ENCODE assay signal across 10 mouse cellular contexts in the genomic region with DNA sequence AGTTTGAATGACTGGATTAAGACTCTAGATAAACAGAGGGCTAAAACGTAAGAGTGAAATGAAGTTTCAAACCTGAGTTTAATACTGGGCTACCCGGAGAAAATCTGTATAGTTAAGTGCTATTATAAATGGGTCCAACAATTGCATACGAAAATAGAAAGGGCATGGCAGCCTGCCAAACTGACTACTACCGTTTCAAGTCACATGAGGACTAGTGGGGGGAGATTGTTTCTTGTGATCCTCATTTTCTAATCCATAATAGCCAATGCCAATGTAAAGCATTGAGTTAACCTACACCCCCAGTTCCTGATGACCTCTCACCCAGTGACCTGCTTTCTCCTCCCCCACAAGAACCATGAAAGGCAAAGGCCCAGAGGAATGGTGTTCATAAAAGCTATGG. TPM values are rescaled to one million over a fixed set of nuclear protein-coding genes. Genes with fewer than 3 reads are reported as not detected.
A peak's percentile ranks its signal among the peaks of the same experiment; 100 is the strongest.
DNase-seq lines count a peak whose midpoint lies in the region; ATAC-seq and TF ChIP-seq lines count a peak whose summit lies in the region.
"Had no signal": no experiment of that assay in that cellular context is flagged by ENCODE, and none has a peak within 500 bp of the region (broad histone marks: within the 10 kb centered on the region; RNA-seq: fewer than 3 reads in every experiment).

No protein-coding gene starts in this region.

- no peak for ATAC-seq in lung, embryonic 14.5 days (ENCODE audit: insufficient read depth)
- no peak for ATAC-seq in heart, embryonic 16.5 days (replicated peaks; ENCODE audit: extremely low read depth, insufficient read depth, low FRiP score)

- H3K27me3 ChIP-seq in lung, embryonic 14.5 days (ENCODE audit: insufficient read depth, low read length), result no peaks in the 10 kb centered on the region
- no peaks in the 10 kb centered on the region for H3K27me3 ChIP-seq in heart, embryonic 16.5 days (ENCODE audit: control insufficient read depth, insufficient read depth, low read length)

- 23% methylated on average over 4 of the region's 4 CpGs for WGBS in lung, embryonic 14.5 days
- 17% methylated on average over 4 of the region's 4 CpGs for WGBS in heart, embryonic 16.5 days

- H3K27ac ChIP-seq in lung, embryonic 14.5 days (ENCODE audit: low read depth), result no peak overlapping the region
- H3K27ac ChIP-seq in heart, embryonic 16.5 days (ENCODE audit: low read length), result peak overlapping the region; percentile 79
- H3K27ac ChIP-seq: hindbrain, embryonic 14.5 days had no signal

- peak; percentile 46 to 67 for DNase-seq in cerebellum, adult 18-20 months
- no peak for DNase-seq in cerebellum, postnatal 4 days (ENCODE audit: low spot score in 2 of 2)
- peak; percentile 68 for DNase-seq in lung, embryonic 14.5 days
- DNase-seq in lung, postnatal 4 days, result no peak
- DNase-seq in lung, postnatal 36 days, result peak; percentile 59
- DNase-seq in MN1 (ENCODE audit: low spot score), result no peak
- no peak for DNase-seq in frontal cortex, postnatal 14 days (ENCODE audit: low spot score in 2 of 2)

- H3K9me3 ChIP-seq in lung, embryonic 14.5 days (ENCODE audit: low read depth, low read length), result no peaks in the 10 kb centered on the region
- H3K9me3 ChIP-seq in heart, embryonic 16.5 days (replicated peaks; ENCODE audit: control insufficient read depth, low read length), result no peaks in the 10 kb centered on the region

- no peaks in the 10 kb centered on the region for H3K36me3 ChIP-seq in lung, embryonic 14.5 days (ENCODE audit: insufficient read depth)
- H3K36me3 ChIP-seq in heart, embryonic 16.5 days (ENCODE audit: control insufficient read depth, insufficient read depth), result no peaks in the 10 kb centered on the region

- no peak for TF ChIP-seq CTCF in lung, embryonic 14.5 days (IDR thresholded peaks at IDR 0.05; ENCODE audit: low read depth)

- H3K4me1 ChIP-seq in lung, embryonic 14.5 days (ENCODE audit: insufficient read depth), result 0 out of 2 replicates have a peak, but pooled peaks cover 3% of the 10 kb centered on the region
- H3K4me1 ChIP-seq in heart, embryonic 16.5 days (ENCODE audit: control insufficient read depth, insufficient read depth, low read length), result peaks cover 29% of the 10 kb centered on the region

- H3K4me3 ChIP-seq in lung, embryonic 14.5 days (ENCODE audit: low read depth, low read length), result no peak overlapping the region
- H3K4me3 ChIP-seq in heart, embryonic 16.5 days (ENCODE audit: low read length), result peak overlapping the region; percentile 24; the same call in 1 of the 2 replicates
- H3K4me3 ChIP-seq: erythroblast, embryonic 14.5 days had no signal

- H3K9ac ChIP-seq in lung, embryonic 14.5 days, result no peak overlapping the region
- peak overlapping the region; percentile 30; the same call in 1 of the 2 replicates for H3K9ac ChIP-seq in heart, embryonic 16.5 days (ENCODE audit: low read length)
- H3K9ac ChIP-seq: hindbrain, embryonic 14.5 days had no signal

- no peak overlapping the region for H3K4me2 ChIP-seq in lung, embryonic 14.5 days
- H3K4me2 ChIP-seq in heart, embryonic 16.5 days (ENCODE audit: low read depth, low read length), result peak overlapping the region; percentile 52
- H3K4me2 ChIP-seq: hindbrain, embryonic 14.5 days had no signal

RNA-seq across cellular contexts. Expression of a gene that starts 2.4 kb away (rescaled TPM):
- polyA plus RNA-seq in lung, embryonic 14.5 days (2014; fragmentation: Nextera tagmentation; extraction: Ambion mirVana), result 42.1 and 43.4 TPM in 2 replicates
- 69.5 and 71.3 TPM in 2 replicates for polyA plus RNA-seq in heart, embryonic 16.5 days (2015; fragmentation: Nextera tagmentation; extraction: Ambion mirVana)

Comparison
In these comparisons a context has a peak if more than half of its experiments do, and no peak if none do; other contexts are left out.
1. DNase-seq: peak in cerebellum, adult 18-20 months (2 of 2), lung, embryonic 14.5 days (single experiment) and lung, postnatal 36 days (single experiment); none in cerebellum, postnatal 4 days (0 of 2), lung, postnatal 4 days (0 of 2), MN1 (single experiment) and frontal cortex, postnatal 14 days (0 of 2).